Mouse (Mus musculus) kidney, postnatal 36 days (tissue): Measurements from ENCODE around the gene Hras.

Experiments
- DNase-seq, 2 experiments: peaks; one replicate each; pipeline ENCODE4 v3.0.0; 2021 to 2022; ENCODE audit warnings: mixed read lengths in 2 of 2

The Hras gene

GRCm38 (mm10) chr7:141213605-141214235 is 19.9 kb upstream of the Hras start, which contains the start of gene Lmntd2:
Lmntd2 (minus strand) TSS chr7:141214080.
- DNase-seq = no peak

DNA sequence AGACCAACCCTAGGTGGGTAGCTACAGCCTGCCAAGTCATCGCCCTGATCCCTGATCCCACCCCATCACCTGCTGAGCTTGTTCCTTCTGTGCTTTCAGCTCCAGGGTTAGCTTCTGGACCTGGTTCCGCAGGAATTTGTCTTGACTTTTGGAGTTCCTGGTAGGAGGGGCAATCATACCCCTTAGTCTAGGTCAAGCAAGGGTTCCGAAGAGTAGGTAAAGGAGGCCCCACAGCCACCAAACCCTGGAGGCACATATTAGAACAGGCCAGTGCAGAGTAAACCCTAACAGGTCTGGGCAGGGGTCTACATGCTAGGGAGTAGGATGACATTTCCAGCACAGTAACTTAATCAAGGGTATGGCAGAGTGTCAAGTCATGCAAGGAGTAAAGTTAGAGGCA is 19.3 kb upstream of the Hras start:
- DNase-seq = no peak

DNA sequence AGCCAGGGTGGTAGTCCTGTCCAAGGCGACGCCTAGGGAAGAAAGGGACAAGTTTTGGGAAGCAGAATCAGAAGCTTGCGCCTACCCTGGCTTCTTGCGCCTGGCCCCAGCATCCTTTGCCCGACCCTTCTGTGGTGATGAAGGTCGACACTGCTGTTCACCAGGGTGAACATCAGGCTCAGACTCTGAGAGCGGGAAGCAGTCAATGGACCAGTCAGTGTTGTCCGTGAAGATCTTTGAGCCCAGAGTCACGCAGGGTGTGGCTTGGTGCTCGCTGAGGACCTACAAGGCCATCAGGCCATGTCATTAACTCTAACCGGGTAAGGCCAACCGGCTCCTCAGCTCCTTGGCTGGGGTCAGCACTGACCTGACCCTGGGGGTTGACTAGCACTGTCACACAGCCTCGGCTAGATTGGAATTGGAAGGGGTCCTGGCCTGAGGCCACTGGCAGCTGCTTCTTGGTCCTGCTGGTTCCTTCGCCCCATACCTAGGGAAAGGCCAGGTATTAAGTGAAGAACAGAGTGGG is 16.9 kb upstream of the Hras start:
- DNase-seq = no peak

- no peak for DNase-seq
Observed at GRCm38 (mm10) chr7:141210137-141210536, 16.3 kb upstream of the Hras start.

DNA sequence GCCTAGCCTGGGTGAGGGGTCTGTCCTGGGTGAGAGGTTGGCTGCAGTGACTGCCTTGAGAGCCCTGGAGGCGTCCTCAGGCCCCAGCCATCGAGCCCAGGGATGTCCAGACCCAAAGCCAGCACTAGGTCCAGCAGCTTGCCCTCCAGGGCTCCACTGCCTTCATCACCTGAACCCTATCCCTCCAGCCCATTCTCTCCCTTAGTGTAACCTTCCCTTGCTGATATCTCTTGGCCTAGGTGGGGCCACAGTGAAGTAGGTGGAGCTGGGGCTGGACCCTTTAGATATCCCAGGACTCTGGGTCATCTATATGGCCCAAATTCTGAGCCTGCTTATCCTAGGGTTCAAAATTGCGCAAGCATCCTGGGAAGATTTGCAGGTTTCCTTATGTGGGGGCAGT is 15.7 kb upstream of the Hras start:
- DNase-seq = no peak

GRCm38 (mm10) chr7:141206182-141206937 is 12.6 kb upstream of the Hras start:
- DNase-seq = no peak

DNA sequence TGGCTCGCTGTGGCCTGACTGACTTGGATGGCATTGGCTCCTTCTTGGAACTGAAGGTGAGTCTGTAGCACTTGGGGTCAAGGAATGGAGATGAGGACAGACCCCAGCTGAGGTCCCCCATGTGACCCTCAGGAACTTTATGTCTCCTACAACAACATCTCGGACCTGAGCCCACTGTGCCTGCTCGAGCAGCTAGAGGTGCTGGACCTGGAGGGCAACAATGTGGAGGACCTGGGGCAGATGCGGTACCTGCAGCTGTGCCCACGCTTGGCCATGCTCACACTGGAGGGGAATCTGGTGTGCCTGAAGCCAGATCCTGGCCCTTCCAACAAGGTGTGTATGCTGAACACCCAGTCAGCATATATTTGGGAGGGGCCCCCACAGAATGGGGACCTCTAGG is 11.7 kb upstream of the Hras start:
- no peak for DNase-seq

- no peak for DNase-seq
Observed at GRCm38 (mm10) chr7:141204546-141204945, 10.7 kb upstream of the Hras start.

- no peak for DNase-seq
Observed at GRCm38 (mm10) chr7:141198121-141198520, 4.3 kb upstream of the Hras start.

DNA sequence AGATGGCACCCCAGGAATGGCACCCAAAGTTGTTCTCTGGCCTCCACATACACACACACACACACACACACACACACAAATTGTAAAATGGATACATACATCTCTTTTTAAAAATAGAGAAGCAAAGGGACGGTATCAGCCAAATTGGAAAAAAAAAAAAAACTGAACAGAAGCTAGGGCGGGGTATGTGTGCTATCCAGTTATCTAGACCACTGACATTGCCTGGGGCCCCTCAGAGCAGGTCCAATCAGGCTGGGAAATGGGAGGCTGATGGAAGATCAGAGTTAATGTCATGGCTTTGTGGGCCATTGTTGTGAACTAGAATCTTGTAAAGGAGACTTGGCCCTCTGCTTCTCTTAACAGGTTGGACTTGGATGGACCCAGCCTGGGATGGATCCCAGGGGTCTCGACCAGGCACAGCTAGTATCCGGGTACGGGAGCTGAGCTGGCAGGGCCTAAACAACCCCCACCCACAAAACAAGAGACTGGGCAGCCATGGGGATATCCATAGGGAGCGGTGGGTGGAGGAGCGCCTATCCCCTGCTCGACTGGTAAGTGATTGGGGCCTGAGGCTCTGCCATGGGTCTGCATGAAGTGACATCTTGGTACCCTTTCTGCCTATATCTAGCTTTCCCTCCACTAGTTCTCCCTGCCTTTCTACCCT is 2.9 kb upstream of the Hras start:
- no peak for DNase-seq

DNA sequence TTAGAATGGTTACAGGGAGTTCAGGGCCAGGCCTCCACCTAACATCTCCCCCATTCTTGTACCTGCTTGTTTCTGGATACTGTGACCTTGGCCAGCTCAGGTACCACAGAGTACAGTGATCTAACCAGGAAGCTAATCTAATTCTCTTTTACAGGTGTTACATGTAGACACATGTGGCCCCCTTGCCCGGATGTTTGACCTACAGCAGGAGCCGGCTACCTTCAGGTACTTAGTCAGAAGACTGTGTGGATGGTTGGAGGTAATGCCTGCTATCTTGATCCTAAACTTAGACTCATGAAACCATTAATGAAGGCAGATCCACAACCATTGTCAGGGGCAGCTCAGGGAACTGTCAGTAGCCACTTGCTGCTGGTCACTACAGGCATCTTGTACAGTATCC is 1.9 kb upstream of the Hras start:
- DNase-seq = no peak

DNA sequence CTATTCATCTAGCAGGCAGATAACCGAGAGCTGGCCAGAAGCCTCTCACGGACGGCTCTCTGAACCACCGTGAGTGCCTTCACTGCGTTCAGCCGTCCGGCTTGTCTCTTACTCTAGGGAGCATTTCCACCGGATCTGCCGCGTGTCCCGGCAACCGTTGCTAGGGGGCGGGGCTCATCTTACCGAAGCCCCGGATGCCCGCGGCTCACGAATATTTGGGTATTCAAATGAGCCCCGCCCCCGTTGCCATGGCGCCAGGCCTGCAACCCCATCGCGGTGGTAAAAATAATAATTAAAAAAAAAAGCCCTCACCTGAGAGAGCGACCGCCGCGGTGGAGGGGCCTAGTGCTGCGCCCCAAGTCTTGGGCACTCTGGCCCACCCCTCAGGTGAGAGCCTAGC is 1.0 kb upstream of the Hras start:
- peak; percentile 94 to 98 for DNase-seq

- DNase-seq = no peak
Observed at GRCm38 (mm10) chr7:141194409-141194808, 604 bp upstream of the Hras start.

DNA sequence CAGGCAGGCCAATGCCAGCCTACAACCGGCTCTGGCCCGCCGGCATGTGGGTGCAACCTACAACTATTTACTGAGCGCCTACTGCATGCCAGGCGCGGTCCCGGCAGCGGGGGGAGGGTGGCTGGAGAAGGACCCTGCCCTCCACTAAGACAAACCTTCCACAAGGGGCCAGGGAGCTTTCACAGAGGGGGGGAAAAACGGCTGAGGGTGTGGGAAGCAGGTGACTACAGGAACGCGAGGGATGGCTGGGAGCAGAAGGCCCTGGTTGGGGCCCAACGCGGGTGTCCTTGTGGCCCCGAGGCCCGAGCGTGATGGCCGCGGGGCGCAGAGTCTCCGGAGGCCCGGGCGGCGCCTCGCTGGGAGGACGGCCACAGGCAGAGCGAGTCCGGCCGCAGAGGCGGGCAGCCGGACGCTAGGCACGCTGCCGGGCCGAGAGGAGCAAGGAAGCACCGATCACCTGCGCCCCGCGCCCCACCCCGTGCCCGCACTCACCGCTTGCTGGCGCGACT is 403 bp downstream of the Hras start:
- DNase-seq = peak; percentile 49 to 69

- DNase-seq = no peak
Observed at GRCm38 (mm10) chr7:141192776-141193347, 943 bp downstream of the Hras start.

DNA sequence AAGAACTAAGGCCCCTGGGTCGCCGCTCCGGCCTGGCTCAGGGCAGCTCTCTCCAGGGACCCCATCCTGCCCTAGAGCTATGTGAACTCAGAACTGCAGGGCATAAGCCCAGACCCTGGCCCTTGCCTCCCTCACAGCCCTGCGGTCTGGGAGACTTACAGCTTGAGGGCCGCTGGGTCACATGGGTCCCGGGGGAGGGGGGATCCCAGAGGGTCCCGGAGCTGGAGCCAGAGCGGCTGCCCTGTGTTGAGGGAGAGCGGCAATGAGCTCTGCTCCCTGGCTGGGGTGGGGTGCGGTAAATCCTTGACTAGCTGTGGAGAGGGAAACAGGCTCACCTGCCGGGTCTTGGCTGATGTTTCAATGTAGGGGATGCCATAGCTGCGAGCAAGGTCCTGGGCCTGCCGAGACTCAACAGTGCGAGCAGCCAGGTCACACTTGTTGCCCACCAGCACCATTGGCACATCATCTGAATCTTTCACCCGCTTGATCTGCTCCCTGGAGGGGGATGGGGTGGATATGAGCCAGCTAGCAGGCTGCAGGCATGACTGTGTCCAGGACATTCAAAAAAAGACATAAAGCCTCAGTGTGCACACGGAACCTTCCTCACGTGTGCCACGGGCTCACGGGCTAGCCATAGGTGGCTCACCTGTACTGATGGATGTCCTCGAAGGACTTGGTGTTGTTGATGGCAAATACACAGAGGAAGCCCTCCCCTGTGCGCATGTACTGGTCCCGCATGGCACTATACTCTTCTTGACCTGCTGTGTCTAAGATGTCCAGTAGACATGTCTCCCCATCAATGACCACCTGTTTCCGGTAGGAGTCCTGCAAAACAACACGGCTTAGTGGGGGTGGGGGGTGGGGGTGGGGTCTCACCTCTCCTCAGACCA is 1.8 kb downstream of the Hras start:
- DNase-seq = no peak

DNA sequence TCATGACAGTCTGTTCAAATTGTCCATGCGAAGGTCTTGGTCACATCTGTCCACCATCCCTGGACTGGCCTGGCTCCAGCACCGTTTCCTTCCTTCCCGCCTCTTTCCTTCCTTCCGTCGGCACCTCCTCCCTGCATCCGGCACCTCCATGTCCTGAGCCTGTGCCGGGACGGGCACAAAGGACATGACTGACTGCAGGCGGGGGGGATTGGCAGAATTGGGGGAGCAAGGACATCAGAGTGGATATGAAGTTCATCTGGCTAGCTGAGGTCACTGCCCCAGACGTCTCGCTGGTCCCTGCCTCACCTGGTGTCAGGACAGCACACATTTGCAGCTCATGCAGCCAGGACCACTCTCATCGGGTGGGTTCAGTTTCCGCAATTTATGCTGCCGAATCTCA is 2.8 kb downstream of the Hras start:
- peak; percentile 68 to 70 for DNase-seq

DNA sequence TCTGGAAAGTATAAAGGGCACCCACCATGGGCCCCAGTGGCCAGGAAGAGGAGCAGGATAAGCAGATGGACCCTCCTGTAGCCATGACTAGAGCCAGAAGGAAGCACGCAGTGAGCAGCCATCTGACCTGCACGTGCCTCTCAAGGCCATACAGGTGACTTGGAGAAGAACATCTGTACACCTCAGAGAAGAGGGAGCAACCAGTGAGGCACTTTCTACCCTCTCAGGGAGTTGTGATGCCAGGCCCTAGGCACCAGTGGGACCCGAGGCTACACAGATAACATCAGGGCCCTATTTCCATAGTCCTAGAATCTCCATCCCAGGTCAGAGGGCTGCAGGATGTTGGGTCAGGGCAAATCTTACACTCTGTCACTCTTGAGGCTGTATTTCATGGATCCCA is 3.6 kb downstream of the Hras start:
- no peak for DNase-seq

GRCm38 (mm10) chr7:141188733-141189132 is 5.1 kb downstream of the Hras start:
- no peak for DNase-seq

DNA sequence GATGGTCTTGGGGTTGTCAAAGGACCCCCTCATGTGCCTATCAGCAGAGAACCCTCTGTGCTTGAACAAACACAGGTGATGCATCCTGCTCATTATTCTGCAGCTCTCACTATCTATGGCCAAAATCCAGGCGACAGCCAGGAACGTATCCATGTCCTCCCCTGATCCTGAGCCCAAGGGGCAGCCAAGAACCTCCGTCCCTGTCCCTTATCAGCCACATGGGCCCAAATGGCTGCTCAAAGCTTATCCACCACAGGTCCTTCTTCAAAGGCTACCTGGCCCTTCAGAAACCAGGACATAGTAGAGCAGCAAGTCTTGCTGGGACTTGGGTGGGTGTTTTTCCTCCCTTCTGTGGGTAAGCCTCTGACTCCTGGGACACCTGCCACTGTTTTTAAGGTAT is 5.6 kb downstream of the Hras start:
- no peak for DNase-seq

- peak; percentile 93 to 95 for DNase-seq
Observed at GRCm38 (mm10) chr7:141176173-141176572, 17.6 kb downstream of the Hras start.

- DNase-seq = no peak
Observed at GRCm38 (mm10) chr7:141175068-141175467, 18.7 kb downstream of the Hras start.
